Mouse (Mus musculus) heart, embryonic 16.5 days (tissue): ENCODE data around the gene Jmjd4. TPM values are rescaled to one million over a fixed set of nuclear protein-coding genes. Genes with fewer than 3 reads are reported as not detected.

ENCODE experiments used
- ATAC-seq: fragments of 200-750 bp; cut with Nextera tagmentation; replicated peaks from 2 replicates; pipeline ENCODE4 v1.8.0; 2017; ENCODE audit warnings: moderate number of reproducible peaks; ENCODE audit not compliant: insufficient read depth, low FRiP score; ENCODE audit errors: extremely low read depth
- H3K27ac ChIP-seq: fragments of 300-500 bp; sonication (generic); 2 replicates; pipeline ENCODE4 v1.5.1; 2014; ENCODE audit warnings: mild to moderate bottlenecking, low read length, control low read depth, moderate library complexity
- H3K27me3 ChIP-seq: fragments of 300-500 bp; sonication (generic); 2 replicates; pipeline ENCODE4 v1.6.1; 2014; ENCODE audit warnings: low read length, mixed read lengths; ENCODE audit not compliant: control insufficient read depth, insufficient read depth
- H3K36me3 ChIP-seq: fragments of 300-500 bp; sonication (generic); 2 replicates; pipeline ENCODE4 v1.6.1; 2014; ENCODE audit not compliant: control insufficient read depth, insufficient read depth
- H3K4me1 ChIP-seq: fragments of 300-500 bp; sonication (generic); 2 replicates; pipeline ENCODE4 v1.6.1; 2014; ENCODE audit warnings: low read length, mixed read lengths; ENCODE audit not compliant: control insufficient read depth, insufficient read depth
- H3K4me2 ChIP-seq: fragments of 300-500 bp; sonication (generic); 2 replicates; pipeline ENCODE4 v1.6.1; 2014; ENCODE audit warnings: low read depth, mild to moderate bottlenecking, control low read depth, low read length
- H3K4me3 ChIP-seq: fragments of 300-500 bp; sonication (generic); 2 replicates; pipeline ENCODE4 v1.5.1; 2014; ENCODE audit warnings: mild to moderate bottlenecking, control low read depth, low read length
- H3K9ac ChIP-seq: fragments of 300-500 bp; sonication (generic); 2 replicates; pipeline ENCODE4 v1.6.1; 2014; ENCODE audit warnings: low read length, control low read depth
- H3K9me3 ChIP-seq: fragments of 300-500 bp; sonication (generic); replicated peaks from 2 replicates; pipeline ENCODE4 v1.6.1; 2016; ENCODE audit warnings: low read length; ENCODE audit not compliant: control insufficient read depth
- WGBS: fragments of 180-500 bp; shearing (Covaris S2); extraction: QIAGEN DNeasy Blood & Tissue Kit; methylation state at CpG from one replicate; pipeline ENCODE4 v1.1.7; 2014; 5-methylcytosine and 5-hydroxymethylcytosine counted together
- polyA plus RNA-seq: library from polyadenylated mRNA; unstranded; fragments of >200 nt; fragmentation: Nextera tagmentation; extraction: Ambion mirVana; gene quantifications from 2 replicates; pipeline ENCODE4 v1.2.1, GENCODE M21; 2015

Gene Jmjd4
- polyA plus RNA-seq, 1 experiment from 2014 or later = 11.1 TPM

DNA sequence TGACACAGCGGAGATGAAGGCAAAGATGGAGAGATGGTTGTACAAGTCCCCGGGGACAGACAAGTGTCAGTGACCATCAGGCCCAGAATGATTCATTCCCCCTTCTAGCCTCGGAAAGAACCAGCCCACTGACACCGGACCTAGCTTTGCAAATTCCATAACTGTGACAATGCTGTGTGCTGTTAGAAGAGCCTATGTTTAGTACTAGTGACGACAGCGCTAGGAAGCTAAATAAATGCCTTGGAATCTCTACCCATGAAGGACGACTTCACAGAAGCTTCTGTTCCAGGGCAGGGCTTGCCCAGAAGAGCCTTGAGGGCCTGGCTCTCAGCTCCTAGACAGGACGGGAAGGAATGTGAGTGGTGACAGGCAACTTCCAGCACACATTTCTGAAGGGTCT is 36.4 kb downstream of the Jmjd4 start:
- ATAC-seq = no peak
- no peaks in the 10 kb centered on the region for H3K4me1 ChIP-seq
- no peak overlapping the region for H3K4me2 ChIP-seq
- H3K27me3 ChIP-seq = no peaks in the 10 kb centered on the region
- no peak overlapping the region for H3K27ac ChIP-seq
- H3K4me3 ChIP-seq = no peak overlapping the region
- WGBS = 62% methylated on average over 8 of the region's 8 CpGs
- H3K9me3 ChIP-seq = no peaks in the 10 kb centered on the region
- H3K9ac ChIP-seq = no peak overlapping the region
- peaks cover 41% of the 10 kb centered on the region for H3K36me3 ChIP-seq

DNA sequence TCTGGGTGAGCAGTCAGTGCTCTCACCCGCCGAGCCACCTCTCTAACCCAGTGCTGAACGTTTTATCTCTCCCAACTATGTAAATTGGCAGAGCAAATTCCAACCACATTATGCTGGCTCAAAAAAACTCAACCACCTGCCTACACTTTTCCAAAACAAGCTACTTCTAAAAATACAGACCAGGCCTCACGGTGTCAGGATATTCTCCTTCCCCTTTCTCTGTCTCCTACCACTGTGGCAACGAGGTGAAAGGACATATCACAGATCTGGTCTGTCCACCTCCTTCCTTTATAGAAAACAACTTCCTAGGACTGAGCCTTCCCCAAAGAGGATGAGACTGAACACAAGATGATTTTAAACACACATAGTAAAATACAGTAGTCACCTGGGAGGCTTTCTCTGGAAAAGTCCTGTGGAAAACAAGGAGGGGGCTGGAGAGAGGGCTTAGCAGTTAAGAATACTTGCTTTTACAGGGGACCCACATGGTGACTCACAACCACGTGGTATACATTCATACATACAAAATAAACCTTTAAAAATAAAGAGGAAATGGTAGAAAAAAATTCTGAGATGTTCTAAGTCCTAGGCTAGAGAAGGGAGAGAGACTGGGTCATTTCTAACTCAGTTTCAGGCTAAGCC is 46.9 kb downstream of the Jmjd4 start:
- no peak overlapping the region for H3K9ac ChIP-seq
- H3K36me3 ChIP-seq = peaks cover 87% of the 10 kb centered on the region
- ATAC-seq = no peak
- no peaks in the 10 kb centered on the region for H3K4me1 ChIP-seq
- H3K4me2 ChIP-seq = no peak overlapping the region
- H3K9me3 ChIP-seq = no peaks in the 10 kb centered on the region
- H3K27ac ChIP-seq = no peak overlapping the region
- 56% methylated on average over 6 of the region's 6 CpGs for WGBS
- no peaks in the 10 kb centered on the region for H3K27me3 ChIP-seq
- no peak overlapping the region for H3K4me3 ChIP-seq

DNA sequence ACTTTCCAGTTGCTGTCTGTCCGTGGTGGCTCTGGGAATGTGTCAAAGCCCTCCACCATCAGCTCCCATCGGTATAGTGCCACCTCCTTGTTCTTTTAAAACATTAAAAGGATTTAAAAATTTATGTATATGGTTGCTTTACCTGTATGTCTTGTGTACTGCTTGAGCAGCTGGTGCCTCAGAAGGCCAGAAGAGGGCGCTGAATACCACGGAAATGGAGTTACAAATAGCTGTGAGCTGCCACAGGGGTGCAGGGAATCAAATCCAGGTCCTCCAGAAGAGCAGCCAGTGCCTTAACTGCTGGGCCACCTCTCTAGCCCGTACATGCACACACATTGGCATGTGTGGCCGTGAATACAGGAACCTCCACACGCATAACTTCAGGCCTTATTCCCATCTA is 47.9 kb downstream of the Jmjd4 start:
- Histone ChIP-seq H3K9me3 (no peaks in the 10 kb centered on the region), H3K36me3 (peaks cover 89% of the 10 kb centered on the region), H3K27ac (no peak overlapping the region), H3K27me3 (no peaks in the 10 kb centered on the region), H3K9ac (no peak overlapping the region), H3K4me3 (no peak overlapping the region), H3K4me2 (no peak overlapping the region), H3K4me1 (no peaks in the 10 kb centered on the region)
- ATAC-seq = no peak
- 87% methylated on average over 7 of the region's 7 CpGs for WGBS

DNA sequence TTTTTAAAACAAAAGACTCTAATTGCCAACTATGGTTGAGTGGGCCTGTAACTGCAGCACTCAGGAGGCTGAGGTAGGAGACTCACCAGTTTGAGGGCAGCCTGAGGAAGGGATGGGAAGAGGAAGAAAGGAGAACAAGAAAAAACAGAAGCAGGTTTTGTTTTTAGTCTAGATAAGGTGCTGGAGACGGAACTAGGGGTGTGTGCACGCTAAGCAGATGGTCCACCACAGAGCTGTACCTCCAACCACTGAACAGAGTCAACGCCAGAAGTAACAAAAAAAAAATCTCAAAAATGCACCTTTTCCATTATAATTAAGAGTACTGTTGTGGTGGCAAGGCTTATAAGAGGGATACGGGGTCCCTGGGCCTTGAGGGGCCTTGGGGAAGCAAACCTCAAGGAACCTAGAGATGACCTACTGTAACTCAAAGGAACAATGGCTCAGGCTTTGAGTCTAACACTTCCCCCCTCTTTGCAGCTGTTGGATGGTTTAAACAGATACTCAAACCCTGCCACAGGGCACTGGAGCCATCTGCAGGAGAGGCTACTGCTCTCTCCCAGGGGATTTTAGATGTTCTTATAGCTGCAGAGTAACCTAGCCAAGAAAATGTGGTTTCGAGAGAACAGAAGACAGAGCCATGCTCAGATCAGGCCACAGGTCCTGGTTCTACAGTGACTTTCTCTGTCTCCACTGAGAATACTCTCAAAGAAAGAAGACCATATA is 52.3 kb downstream of the Jmjd4 start:
- H3K36me3 ChIP-seq = peaks cover 65% of the 10 kb centered on the region
- no peaks in the 10 kb centered on the region for H3K9me3 ChIP-seq
- no peak overlapping the region for H3K4me2 ChIP-seq
- peaks cover 8% of the 10 kb centered on the region for H3K4me1 ChIP-seq
- no peaks in the 10 kb centered on the region for H3K27me3 ChIP-seq
- H3K4me3 ChIP-seq = no peak overlapping the region
- ATAC-seq = no peak
- 78% methylated on average over 5 of the region's 5 CpGs for WGBS
- H3K9ac ChIP-seq = no peak overlapping the region
- no peak overlapping the region for H3K27ac ChIP-seq

DNA sequence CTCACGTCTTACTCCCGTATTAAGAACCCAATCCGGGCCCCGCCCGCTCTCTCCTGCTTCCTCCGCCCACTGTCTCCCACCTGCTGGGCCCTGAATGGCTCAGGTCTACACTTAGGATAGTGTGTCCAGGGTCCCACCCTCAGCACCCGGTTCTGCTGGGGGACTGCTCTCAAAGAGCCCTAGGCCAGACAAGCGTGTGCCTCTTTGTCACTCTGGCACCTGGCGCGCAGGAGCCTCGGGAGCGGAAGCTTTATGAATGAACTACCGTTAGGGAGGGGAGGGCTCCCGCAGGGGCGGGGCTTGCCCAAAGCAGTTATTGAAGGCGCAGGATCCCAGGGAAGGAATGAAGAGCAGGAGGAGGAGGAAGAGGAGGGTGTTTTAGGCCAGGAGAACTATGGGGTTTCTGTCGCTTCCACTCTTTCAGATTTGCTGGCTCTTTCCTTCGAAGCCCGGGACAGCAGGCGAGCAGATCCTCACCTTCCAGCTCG is 55.5 kb downstream of the Jmjd4 start:
- Histone ChIP-seq H3K27ac (peak overlapping the region; percentile 96), H3K27me3 (no peaks in the 10 kb centered on the region), H3K9me3 (no peaks in the 10 kb centered on the region), H3K4me1 (peaks cover 8% of the 10 kb centered on the region), H3K36me3 (peaks cover 36% of the 10 kb centered on the region), H3K4me2 (peak overlapping the region; percentile 97), H3K9ac (peak overlapping the region; percentile 97), H3K4me3 (peak overlapping the region; percentile 97)
- peak; percentile 37 for ATAC-seq
- under 1% methylated on average over 21 of the region's 21 CpGs for WGBS

DNA sequence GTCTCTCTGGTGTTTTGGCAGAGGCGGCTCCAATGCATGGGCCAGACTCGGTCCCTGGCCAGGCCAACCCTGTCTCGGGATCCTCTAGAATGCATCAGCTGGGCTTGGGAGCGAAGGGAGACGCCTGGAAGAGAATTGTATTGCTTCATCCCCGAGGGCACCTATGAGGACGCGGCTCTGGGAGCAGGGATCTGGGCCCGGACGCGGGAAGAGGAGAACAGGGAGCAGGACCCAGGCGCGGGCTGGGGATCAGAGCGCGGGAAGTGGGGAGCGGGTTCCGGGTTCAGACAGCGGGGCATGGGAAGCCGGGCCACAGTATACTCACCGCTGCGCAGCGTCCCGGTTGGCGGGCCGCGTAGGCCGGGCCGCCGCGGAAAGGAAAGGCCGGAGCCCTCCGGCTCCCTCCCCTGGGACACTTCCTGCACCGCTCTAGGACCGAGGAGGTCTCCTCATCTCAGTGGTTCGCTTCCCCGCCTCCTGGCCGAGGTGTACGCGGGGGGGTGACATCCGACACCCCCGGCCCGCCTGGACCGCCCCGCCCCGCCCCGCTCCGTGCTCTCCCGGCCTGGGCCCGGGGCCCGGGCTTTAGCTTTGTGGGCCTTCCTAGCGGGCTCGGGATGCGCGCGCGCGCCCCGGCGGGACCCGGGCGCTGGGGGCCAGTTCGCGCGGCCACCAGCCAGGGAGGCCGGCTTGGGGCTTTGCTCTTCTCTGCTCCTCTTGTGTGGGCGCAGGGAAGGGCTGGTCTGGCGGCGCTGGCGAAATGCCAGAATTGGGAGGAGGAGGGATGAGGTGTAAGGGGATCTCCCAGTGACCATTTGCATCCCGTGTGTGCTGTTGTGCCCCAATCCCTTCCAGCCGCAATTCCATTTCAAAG is 56.2 kb downstream of the Jmjd4 start:
- Histone ChIP-seq H3K9me3 (no peaks in the 10 kb centered on the region), H3K9ac (peak overlapping the region; percentile 97), H3K4me2 (peak overlapping the region; percentile 97), H3K27ac (peak overlapping the region; percentile 96), H3K27me3 (no peaks in the 10 kb centered on the region), H3K4me1 (peaks cover 8% of the 10 kb centered on the region), H3K36me3 (peaks cover 31% of the 10 kb centered on the region), H3K4me3 (peak overlapping the region; percentile 97)
- WGBS = under 1% methylated on average over 63 of the region's 71 CpGs
- peak; percentile 95 for ATAC-seq

DNA sequence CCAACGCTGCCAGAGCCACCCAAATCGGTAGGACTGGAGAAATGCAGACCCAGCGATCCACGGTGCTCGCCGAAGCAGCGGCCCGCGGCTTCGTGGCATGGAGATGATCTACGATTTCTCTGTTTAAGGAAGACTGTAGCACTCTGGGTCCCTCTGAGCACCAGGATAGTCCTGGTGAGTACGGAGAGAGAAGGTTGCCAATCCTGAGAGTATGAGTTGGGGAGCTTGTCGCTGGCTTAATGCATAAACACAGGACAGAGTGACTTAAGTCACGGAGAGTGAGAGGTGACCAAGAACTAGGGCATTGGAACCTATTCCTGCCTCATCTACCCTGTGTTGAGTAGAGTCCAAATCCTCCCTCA is 56.8 kb downstream of the Jmjd4 start:
- no peak for ATAC-seq

More for the DNA sequence above, 56.8 kb downstream of the Jmjd4 start:
- Histone ChIP-seq H3K4me1 (peaks cover 8% of the 10 kb centered on the region), H3K9me3 (no peaks in the 10 kb centered on the region), H3K27ac (peak overlapping the region; percentile 96), H3K36me3 (peaks cover 27% of the 10 kb centered on the region), H3K27me3 (no peaks in the 10 kb centered on the region), H3K4me2 (peak overlapping the region; percentile 97), H3K4me3 (peak overlapping the region; percentile 97), H3K9ac (peak overlapping the region; percentile 97)
- WGBS = 2% methylated on average over 14 of the region's 14 CpGs
